Mouse (Mus musculus): ENCODE data around the gene Arhgef15.
"Not testable (repeated sequence)": the region's sequence is repeated elsewhere in the genome, so short reads cannot be mapped to it uniquely, and the experiment has no call there.

The Arhgef15 gene

GRCm38 (mm10) chr11:68957308-68957707, at the start of gene Arhgef15:
Gene Arhgef15 (minus strand): TSS chr11:68957480.
- DNase-seq (ENCODE audit: low spot score): no peak

GRCm38 (mm10) chr11:69006575-69006974, 49.3 kb upstream of the Arhgef15 start:
- DNase-seq (ENCODE audit: low spot score): not testable (repeated sequence)

- no peak for DNase-seq (ENCODE audit: low spot score)
These were observed 47.9 kb upstream of the Arhgef15 start for GRCm38 (mm10) chr11:69005193-69005592.

- peak; percentile 39 for DNase-seq (ENCODE audit: low spot score)
These were observed 46.3 kb upstream of the Arhgef15 start for GRCm38 (mm10) chr11:69003592-69003991.

GRCm38 (mm10) chr11:69002782-69003181, 45.5 kb upstream of the Arhgef15 start:
- not testable (repeated sequence) for DNase-seq (ENCODE audit: low spot score)

GRCm38 (mm10) chr11:68997080-68997479, 39.8 kb upstream of the Arhgef15 start:
- no peak for DNase-seq (ENCODE audit: low spot score)

GRCm38 (mm10) chr11:68994377-68994776, 37.1 kb upstream of the Arhgef15 start:
- no peak for DNase-seq (ENCODE audit: low spot score)

GRCm38 (mm10) chr11:68993122-68993521, 35.8 kb upstream of the Arhgef15 start:
- no peak for DNase-seq (ENCODE audit: low spot score)

GRCm38 (mm10) chr11:68988341-68988740, 31.1 kb upstream of the Arhgef15 start:
- no peak for DNase-seq (ENCODE audit: low spot score)

GRCm38 (mm10) chr11:68987365-68987882, 30.1 kb upstream of the Arhgef15 start:
- DNase-seq (ENCODE audit: low spot score): no peak

- peak; percentile 78 for DNase-seq (ENCODE audit: low spot score)
These were observed 25.5 kb upstream of the Arhgef15 start for GRCm38 (mm10) chr11:68982639-68983369.

GRCm38 (mm10) chr11:68980919-68981318, 23.6 kb upstream of the Arhgef15 start:
- no peak for DNase-seq (ENCODE audit: low spot score)

- no peak for DNase-seq (ENCODE audit: low spot score)
These were observed 22.0 kb upstream of the Arhgef15 start for GRCm38 (mm10) chr11:68979320-68979733.

- no peak for DNase-seq (ENCODE audit: low spot score)
These were observed 18.3 kb upstream of the Arhgef15 start for GRCm38 (mm10) chr11:68975601-68976000.

- no peak for DNase-seq (ENCODE audit: low spot score)
These were observed 17.8 kb upstream of the Arhgef15 start, which contains the start of gene Rangrf for GRCm38 (mm10) chr11:68975085-68975484. Gene Rangrf (minus strand): TSS chr11:68975185.

GRCm38 (mm10) chr11:68974059-68974450, 16.8 kb upstream of the Arhgef15 start:
- DNase-seq (ENCODE audit: low spot score): no peak

GRCm38 (mm10) chr11:68973250-68974058, 16.2 kb upstream of the Arhgef15 start:
- peak; percentile 88 for DNase-seq (ENCODE audit: low spot score)

GRCm38 (mm10) chr11:68970232-68970631, 13.0 kb upstream of the Arhgef15 start:
- peak; percentile 30 for DNase-seq (ENCODE audit: low spot score)

- no peak for DNase-seq (ENCODE audit: low spot score)
These were observed 11.5 kb upstream of the Arhgef15 start for GRCm38 (mm10) chr11:68968752-68969151.

GRCm38 (mm10) chr11:68967337-68968282, 10.3 kb upstream of the Arhgef15 start, which contains the start of gene Slc25a35:
Gene Slc25a35 (plus strand): TSS chr11:68968131.
- peak; percentile 93 for DNase-seq (ENCODE audit: low spot score)

GRCm38 (mm10) chr11:68966554-68966953, 9.3 kb upstream of the Arhgef15 start:
- no peak for DNase-seq (ENCODE audit: low spot score)

- peak; percentile 60 for DNase-seq (ENCODE audit: low spot score)
These were observed 8.6 kb upstream of the Arhgef15 start for GRCm38 (mm10) chr11:68965845-68966244.
